Mouse (Mus musculus) kidney, adult 2 months (tissue): Measurements from ENCODE around the gene Sar1b.

Source experiments
- CTCF ChIP-seq: fragments of 200-500 bp; conservative IDR thresholded peaks from 2 replicates; pipeline ENCODE4 v1.5.1; 2011; ENCODE audit warnings: low read depth, mild to moderate bottlenecking, control low read depth, low read length, moderate library complexity, mixed read lengths; ENCODE audit not compliant: insufficient read depth, insufficient read length
- POLR2A ChIP-seq: fragments of 200-500 bp; IDR thresholded peaks from one replicate; pipeline ENCODE4 v1.6.1; 2011; ENCODE audit warnings: low read depth, low read length, control low read depth

- TF ChIP-seq POLR2A (no peak), CTCF (no peak)
Observed at GRCm38 (mm10) chr11:51841149-51841548, 77.7 kb downstream of the Sar1b start.
